Mouse (Mus musculus) layer of hippocampus, adult 9-10 months (tissue): ENCODE results near the gene Tprgl.

Experiments
- DNase-seq: peaks from one replicate; pipeline ENCODE4 v3.0.0; 2022; ENCODE audit warnings: low spot score

The Tprgl gene

DNA sequence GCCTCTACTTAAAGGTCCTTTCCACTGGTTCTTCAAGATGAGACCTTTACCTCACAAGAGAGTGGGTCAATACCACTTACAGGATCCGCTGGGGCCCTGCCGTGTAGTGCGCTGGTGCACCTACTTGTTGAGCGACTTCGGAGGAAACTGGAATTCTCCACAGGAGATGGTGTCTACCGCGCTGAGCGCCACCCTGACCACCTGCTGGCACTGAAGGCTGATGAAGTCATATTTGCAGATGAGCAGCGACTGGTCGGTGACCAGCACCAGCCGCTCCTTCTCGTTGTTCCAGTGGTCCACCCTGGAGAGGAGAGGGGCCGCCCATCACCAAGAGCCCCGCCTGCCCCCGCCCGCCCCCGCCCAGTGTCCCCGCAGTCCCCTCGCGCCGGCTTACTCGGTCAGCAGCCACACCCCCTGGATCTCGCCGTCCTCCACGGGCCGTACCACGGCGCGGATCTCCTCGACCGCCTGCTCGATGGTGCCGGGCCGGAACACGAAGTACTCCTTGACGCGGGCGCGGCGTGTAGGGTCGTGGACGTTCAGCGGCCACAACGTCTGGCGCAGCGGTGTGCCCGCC is 417 bp downstream of the Tprgl start:
- DNase-seq = no peak

DNA sequence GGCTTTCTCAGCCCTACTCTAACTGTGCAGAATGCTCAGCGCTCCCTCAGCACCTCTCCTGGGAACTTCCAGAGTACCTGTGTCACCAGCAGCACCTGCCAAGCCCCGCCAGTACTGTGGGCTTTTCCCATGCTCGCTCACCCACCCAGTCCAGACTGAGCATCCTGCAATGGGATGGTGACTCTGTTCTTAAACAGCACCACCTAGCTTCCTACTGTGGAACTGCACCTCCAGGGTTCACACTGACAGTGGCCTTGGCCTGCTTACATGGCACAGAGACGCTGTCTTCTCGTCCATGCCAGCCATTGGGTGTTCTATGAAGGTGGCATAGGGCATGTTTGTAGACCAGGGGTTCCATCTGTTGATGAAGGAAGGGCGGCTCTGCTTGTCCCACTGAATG is 1.5 kb downstream of the Tprgl start:
- DNase-seq = peak; percentile 91

DNA sequence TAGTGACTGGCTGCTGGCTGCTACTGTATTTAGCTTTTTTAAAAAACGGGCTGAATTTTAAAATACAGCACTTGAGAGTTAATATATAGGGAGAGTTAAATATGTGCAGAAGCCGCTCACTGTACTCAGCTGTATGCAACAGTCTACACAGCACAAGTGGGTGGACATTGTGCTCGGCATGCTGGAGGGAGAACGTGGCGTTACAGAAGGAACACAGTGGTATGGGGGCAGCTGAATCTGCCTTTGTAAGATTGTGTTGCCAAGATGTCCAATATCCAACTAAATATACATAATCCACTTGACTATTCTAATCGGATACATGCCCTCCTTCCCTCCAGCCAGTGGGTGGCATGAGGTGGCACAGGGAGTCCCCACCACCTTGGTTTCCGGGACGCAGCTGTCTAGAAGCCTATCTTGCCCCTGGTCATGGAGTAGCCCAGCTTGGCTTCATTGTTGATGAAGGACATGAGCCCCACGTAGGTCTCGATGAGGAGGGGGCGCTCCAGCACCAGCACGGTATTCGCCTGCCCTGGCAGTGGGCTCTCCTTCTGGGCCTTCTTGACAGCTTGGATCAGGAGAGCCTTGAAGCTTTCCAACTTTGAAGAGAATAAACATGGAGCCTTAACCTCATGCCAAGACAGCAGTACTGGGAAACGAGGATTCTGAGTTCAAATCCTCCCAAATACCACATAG is 2.4 kb downstream of the Tprgl start:
- DNase-seq = no peak

DNA sequence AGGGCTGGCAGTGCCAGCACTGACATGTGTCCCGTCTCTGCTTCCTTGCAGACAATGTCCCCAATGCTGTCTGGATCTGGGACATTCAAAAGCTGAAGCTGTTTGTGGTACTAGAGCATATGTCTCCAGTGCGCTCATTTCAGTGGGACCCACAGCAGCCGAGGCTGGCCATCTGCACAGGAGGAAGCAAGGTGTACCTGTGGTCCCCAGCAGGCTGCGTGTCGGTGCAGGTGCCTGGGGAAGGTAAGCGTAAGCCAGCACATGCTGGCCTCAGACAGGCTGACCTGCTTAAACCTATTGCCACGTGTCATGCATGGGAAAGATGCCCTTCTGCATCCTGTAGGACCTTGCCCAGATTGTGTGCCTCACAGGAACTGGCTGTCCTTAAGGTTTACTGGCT is 4.4 kb downstream of the Tprgl start:
- DNase-seq = no peak

DNA sequence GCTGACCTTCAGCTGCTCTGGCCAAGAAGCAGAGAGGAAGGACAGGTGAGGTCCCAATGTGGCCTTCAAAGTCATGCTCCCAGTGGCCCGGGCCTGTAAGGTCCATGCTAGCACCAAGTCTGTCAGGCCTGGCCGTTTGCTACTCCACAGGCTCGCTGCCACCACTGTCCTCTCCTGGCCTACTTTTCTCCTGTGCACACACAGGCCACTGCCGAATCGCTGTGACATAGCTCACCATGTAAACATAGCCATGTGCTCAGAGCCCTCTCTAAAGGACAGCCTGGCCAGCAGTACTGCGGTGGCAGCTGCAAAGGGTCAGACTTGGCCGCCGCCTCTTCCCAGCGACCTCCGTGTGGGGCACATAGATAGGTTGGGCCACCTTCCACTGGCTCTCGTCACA is 6.4 kb downstream of the Tprgl start:
- DNase-seq = no peak

DNA sequence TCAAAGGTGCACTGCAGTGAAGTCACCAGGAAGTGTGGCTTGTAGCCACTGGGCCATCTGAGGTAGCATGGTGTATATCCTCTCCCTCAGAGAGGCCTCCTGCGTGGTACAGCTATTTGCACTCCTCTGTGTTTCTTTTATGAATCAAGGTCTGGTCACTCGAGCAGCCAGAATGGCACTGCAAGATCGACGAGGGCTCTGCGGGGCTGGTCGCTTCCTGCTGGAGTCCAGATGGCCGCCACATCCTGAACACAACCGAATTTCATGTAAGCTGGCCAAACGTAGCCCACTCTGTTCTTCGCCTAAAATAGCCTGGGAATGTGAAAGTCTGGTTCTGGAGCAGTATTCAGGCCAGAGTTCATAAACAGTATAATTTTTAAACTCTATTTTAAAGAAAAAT is 14.1 kb downstream of the Tprgl start:
- DNase-seq = no peak

DNA sequence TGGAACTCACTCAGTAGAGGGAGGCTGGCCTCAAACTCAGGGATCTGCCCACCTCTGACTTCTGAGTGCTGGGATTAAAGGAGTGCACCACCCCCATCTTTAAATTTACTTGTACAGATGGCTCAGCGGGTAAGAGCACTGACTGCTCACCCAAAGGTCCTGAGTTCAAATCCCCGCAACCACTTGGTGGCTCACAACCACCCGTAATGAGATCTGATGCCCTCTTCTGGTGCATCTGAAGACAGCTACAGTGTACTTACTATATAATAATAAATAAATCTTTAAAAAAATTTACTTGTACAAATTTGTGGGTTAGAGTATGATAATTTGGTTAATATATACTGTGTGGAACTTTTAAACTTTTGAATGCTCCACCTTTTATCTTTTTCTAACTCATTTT is 15.8 kb downstream of the Tprgl start:
- no peak for DNase-seq

DNA sequence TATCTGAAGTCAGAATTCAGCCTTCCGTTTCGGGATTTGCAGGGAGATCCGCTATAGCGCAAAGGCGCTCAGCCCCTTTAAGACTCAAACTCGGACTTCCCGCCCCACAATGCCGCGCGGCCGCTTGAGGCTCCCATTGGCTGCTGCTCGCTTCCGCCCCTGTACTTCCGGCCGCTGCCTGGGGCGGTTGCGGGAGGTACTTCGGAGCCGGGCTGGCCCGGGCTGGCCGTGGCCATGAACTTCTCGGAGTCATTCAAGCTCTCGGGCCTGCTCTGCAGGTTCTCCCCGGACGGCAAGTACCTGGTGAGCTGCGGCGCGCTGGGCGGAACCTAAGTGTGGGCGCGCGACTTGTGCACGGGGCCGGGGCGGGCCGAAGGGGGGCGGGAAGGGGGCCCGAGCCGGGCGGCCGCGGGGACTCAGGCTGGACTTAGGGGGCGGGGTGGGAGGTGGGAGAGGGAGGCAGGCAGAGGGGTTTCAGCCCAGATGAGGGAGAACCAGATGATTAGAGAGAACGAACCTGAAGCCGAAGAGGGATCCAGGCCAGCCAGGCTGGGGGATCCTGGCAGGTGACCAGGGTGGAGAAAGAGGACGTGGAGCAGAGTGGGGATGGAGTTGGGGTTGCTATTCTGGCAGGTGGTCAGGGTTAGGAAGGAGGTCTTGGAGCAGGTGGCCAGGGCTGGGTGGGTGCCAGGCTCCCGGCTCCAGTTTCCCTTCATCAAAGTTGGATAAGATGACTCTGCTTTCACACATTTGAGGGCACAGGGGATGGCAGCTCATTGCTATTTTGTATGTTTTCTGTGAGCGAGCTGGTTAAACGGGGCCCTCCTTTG is 18.0 kb downstream of the Tprgl start, which contains the start of gene Wrap73:
Wrap73 (plus strand) TSS at position 162 of the 830 bp plus-strand sequence.
- DNase-seq = peak; percentile 71

DNA sequence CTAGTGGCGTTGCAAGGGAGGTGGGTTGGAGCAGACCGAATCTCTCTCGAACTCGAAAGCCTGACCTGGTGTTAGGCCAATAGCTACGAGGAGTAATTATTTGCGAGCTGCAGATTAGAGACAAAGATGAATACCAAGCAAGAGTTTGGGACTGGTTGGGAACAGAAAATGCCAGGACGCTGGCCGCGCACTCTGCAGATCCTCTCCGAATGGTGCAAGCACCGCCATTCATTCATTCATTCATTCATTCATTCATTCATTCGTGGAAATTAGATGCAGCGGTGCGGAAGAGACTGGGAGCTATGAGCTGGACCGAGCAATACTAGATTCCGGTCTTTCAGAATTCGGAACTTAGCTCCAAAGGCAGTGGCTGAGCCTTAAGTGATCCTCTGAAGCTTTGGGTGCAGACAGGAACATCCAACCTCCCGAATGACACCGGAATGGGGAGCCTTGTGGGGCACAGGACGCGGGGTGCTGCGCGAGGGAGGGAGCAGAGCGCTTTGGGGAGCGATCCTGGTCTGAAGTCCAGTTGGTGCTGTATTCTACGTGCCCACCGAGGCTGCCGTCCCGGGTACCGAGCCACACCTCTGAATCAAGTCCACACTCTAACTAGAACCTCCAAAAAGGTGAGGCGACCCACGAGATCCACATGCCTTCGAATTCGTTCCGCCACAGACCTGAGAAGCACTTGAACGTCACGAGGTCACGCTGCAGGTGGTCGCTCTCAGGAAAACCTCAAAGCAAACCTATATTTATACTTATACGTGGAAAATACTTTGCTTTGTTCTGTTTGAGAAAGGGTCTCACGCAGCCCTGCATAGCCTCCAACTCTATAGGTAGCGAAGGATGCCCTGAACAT is 19.2 kb downstream of the Tprgl start:
- no peak for DNase-seq

DNA sequence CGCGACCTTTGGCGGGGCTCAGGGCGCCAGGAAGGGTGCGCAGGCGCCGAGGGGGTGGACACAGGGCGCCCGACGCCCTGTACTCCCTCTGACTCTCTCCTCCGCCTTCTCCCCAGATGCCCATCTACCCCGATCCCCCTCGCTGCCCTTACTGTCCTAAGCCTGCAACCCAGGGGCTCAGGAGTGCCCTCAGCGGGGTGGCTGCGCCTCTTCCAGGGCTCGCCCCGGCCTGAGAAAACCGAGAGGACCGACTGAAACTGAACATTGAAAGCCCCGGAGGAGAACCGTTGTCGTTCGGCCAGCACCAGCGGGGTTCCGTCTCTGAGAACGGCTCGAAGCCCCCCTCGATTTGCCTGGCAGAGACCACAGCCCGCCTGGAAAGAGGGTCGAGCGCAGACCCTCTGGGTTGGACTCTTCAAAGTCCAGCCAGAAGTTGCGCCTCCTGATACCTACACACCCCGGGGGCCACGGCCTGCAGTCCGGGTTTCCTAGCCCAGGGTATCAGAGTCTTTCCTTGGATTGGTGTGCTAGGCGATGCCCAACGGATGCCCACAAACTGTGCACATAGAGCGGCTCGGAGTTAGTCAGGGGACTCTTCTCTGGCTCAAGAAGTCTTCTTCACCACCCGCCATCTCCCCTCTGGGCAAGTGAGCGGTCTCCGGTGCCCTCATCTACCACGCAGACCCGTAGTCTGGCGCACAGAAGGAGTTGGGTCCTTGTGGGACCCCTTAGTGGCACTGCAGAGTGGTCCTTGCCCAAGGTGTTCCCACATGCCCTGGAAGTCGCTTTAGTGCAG is 20.1 kb downstream of the Tprgl start:
- no peak for DNase-seq

DNA sequence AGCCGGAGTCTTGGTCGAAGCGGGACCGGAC is 20.5 kb downstream of the Tprgl start, which contains the start of gene Trp73:
Trp73 (minus strand) TSS at position 27 of the 31 bp plus-strand sequence.
- no peak for DNase-seq

DNA sequence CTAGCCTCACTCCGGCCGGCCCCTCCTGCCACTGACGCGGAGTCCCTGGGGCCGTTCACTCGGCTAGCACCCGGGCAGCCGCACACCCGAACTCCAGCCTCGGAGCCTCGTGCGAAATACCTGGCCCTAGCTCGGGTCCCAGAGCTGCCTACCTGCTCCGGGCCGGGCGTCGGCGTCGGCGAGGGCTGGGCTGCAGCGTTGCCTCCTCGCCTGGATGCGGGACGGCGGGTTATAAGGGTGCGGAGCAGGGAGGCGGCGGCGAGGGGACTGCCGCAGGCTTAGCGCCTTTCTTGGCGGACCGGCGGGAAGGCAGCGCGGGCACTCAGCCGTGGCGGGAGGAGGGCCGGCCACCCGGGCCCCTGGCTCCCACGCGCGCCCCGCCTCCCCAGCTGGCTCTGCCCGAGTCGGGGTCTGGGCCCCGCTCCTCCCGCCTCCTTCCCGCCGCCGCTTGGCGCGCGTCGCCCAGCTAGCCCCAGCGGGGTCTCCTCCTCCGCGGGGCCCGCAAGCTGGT is 20.7 kb downstream of the Tprgl start:
- DNase-seq = no peak

DNA sequence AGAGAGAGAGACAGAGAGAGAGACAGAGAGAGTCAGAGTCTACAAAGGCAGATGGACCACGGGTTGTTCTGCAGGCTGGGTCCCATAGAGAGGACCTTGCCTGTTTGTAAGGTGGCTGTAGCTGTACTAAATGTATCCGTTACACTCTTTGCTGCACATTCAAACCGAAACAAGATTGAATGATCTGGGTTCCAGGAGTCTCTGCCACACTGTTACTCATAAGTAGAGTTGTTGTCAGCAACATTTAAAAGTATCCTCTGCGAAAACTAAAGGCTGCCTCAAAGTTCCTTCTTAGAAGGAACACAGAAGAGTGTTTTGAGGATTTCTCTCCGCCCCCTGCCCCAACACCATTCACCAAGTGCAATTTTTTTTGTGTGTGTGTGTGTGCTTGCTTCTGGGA is 23.3 kb downstream of the Tprgl start:
- no peak for DNase-seq

DNA sequence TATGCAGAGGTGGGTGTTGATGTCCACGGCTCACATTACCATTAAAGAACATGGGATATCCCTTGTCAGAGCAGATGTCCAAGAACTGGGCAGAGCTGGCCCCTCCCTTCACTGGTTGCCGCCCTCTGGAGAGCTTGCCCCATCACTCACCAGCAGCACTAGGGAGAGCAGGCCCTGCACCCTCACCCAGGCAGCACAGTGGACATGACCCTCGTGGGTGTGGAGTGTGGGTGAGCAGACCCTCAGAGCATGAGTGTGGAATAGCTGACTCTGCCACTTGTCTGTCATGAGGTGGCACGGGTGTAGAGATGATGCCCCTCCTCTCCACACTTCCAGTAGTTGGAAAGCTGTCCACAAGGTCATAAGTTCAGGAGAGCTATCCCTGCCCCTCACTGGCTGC is 25.7 kb downstream of the Tprgl start:
- DNase-seq = no peak

DNA sequence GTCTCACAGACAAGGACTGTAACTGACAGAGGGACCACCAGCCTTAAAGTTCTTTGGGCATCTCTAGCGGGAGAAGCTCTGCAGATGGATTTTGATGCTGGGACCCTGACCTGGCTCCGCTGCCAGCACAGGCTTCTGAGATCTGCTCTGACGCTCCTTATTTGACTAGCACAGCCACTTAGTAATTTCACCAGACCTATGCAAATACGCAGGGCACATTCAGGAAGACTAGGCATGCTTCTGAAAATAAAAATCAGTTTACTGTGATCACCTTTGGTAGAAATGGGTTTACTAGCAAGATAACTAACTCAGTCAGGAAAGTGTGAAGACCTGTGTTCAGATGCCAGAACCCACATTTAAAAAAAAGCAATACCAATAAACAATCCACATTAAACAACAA is 28.6 kb downstream of the Tprgl start:
- no peak for DNase-seq

DNA sequence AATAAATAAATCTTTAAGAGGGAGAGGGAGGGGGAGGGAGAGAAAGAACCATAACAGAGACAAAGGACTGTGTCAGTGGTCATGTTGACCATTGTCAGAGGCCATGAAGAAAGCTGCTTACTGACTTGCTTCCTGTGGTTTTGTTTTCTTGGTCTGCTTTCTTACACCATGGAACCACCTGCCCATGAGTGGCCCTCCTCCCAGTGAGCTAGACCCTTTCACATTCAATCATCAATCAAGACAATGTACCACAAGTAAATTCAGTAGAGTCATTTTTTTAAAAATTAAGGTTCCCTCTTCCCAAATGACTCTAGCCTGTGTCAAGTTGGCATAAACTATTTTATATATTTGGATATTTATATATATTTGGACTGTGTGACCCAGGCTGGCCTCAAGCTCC is 30.5 kb downstream of the Tprgl start:
- DNase-seq = no peak

DNA sequence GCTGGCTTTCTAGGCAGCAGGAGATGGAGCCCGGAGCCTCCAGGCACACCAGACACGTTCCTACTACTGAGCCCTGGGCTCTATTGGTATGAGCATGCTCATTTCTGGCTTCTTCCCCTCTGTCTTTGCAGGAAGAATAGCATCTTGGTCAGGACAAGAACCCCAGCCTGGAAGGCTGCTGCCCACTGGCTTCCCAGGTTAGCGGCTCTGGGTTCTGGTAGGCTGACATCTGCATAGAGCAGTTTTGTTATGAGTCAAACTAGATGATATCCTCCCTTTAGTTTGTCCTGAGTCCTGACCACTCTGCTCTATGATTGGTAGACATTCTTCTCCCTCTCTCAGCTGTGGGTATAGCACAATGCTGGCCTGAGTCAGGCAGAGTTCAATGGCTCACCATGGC is 33.2 kb downstream of the Tprgl start:
- DNase-seq = no peak

DNA sequence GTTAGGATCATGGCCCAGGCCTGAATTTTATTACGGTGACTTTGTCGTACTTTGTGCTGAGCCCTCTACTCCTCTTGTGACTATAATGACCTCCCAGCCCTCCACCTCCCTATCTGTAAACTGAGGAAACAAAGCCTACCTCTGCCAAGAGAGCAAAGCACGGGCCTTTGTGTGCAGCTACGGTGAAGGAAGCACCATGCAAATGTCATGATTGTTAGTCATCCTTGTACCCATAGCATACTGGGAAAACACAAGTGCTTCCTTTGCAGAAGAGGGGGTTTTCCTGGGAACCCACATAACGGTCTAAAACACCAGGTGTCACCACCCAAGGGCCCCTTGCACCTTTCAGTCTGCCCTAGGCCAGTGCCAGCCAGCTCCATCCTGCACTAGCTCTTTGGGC is 35.3 kb downstream of the Tprgl start:
- DNase-seq = no peak

DNA sequence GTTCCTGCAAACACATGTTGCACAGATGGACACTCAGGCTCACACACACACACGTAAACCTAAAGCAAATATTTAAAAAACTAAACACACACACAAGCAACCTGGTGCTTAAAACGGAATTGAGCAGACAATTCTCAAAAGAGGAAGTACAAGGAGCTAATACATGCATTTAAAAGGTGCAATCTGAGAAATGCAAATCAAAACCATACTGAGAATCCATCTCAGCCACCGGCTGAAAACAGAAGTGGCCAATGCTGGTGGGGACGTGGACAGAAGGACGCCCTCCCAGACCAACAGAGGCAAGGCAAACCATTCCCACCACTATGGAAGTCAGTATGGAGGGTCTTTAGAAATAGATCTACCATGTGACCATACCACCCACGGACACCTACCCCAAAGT is 36.9 kb downstream of the Tprgl start:
- no peak for DNase-seq

DNA sequence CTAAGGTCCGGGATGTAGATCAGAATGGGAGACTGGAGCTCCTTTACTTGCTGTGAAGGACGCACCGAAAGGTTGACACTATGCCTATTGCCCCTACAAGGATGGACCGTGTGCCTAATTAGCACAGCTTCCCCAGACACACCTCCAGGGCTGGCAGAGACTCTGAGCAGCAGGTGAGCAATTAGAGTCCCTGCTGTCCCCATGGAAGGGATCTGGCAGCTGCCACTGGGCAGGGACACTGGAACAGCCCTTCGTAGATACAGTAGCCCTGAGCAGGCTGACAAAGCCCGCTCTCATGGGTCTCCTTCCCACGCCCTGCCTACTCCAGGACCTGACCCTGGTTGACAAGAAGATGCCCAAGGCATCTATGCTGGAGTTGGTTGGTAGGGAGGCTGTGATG is 38.1 kb downstream of the Tprgl start:
- DNase-seq = no peak

DNA sequence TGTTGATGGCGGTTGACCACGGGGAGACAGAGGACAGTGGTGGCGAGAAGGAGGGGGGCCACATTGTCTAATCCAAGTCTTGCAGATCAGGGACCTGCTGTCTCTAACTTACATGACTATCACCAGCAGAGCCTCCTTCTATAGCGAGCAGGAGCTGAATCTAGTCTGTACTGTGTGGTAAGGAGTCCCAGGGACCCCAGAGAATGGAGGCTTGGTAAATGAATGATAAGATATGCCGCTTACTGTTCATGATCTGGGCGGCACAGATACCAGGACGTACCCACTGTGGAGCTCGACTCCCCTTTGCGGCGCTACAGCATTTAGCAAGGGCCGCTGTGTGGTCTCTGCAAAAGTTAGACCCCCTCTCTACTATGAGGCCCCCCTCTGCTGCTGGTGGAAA is 38.7 kb downstream of the Tprgl start:
- no peak for DNase-seq

DNA sequence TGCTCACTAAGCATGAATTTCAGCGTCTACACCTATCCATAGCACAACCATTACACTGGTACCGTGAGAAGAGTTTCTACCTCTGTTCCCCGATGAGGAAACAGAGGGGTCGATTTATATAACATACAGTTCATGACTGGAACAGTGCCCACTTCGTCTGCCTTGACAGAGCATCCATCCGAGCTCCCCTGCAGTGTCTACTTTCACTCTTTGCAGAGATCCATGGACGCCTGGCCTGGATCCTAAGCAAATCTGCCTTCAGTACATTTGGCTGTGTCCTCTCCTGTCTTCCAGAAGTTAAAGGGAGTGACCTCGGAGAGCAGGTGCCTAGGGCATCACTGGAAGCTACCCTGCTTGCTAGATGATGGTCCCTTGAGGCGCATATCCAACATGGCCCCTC is 41.3 kb downstream of the Tprgl start:
- no peak for DNase-seq
